Mouse (Mus musculus) layer of hippocampus, adult 18-20 months (tissue): ENCODE results near the gene Gm17359. TPM values are rescaled to one million over a fixed set of nuclear protein-coding genes. Genes with fewer than 3 reads are reported as not detected.
"Not testable (repeated sequence)": the region's sequence is repeated elsewhere in the genome, so short reads cannot be mapped to it uniquely, and the experiment has no call there.

Source experiments
- DNase-seq, 2 experiments: peaks; one replicate each; pipeline ENCODE4 v3.0.0; 2022; ENCODE audit warnings: low spot score in 2 of 2
- total RNA-seq, 2 experiments: library from RNA; stranded (reverse); gene quantifications; 2 replicates each; pipeline ENCODE4 v1.2.3; 2021

The Gm17359 gene
- total RNA-seq, 2 experiments from 2014 or later = not detected

DNA sequence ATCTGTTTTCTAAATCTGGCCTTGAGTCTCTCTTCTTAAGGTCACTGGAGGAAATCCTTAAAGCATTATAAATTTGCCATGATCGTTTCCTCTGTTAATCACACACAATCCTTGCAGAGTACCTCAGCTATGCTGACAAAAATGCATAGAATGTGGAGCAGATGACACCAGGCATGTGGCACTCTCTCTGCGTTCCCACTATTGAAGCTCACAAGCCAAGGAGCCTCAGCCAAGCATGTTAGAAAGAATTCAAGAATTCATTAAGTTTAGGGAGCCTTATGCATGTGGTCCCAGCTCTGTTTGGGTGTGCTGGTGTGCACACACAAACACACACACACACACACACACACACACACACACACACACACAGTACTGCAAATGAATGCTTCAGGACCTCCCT, 75.2 kb downstream of the Gm17359 start:
- DNase-seq = no peak

DNA sequence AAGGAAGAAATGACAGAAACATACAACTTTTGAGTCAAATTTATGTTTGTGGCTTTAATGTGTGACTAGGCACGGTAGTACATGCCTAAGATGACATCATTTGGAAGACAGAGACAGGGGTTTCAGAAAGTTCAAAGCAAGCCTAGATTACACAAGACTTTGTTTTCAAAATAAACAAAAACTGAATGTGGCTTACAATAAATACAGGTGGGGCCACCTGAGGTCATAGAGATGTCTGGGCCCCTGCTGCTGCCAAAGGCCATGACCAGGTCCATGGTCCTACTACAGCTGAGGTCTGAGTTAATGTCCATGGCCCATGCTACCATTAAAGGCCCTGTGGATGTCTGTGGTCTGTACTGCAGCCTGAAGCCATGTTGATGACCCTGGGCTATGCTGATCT, 77.0 kb downstream of the Gm17359 start:
- DNase-seq = no peak

DNA sequence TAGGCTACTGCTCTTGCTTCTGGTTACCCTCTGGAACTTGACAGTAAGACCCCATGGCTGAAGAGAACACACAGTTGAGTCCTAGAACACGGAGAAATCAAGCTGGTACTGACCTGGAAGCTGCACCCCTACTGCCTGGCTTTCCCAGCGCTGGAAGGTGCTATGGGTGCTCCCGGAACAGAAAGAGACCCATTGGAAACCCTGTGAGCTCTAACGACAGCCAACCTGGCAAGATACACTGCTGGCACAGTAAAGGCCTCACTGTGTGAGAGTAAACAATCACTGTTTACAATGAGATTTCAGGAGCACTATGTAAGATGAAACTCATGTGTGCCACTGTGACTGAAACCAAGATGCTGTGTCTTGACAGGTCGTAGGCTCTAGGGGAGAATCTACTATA, 78.6 kb downstream of the Gm17359 start:
- no peak for DNase-seq

DNA sequence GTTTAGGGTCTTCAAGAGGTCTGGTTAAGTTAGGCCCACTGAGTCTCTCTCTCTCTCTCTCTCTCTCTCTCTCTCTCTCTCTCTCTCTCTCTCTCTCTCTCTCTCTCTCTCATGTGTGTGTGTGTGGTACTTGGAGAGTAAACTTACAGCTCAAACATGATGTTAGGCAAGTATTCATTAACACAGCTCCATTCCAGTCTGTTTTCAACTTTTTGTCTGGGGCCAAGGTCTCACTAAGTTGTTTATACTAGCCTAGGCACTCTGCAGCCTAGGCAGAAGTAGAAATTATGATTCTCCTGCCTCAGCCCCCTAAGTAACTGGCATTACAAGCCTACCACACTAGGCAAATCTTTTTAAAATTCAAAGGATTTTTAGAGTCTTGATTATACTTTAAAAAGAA, 79.5 kb downstream of the Gm17359 start:
- no peak for DNase-seq

DNA sequence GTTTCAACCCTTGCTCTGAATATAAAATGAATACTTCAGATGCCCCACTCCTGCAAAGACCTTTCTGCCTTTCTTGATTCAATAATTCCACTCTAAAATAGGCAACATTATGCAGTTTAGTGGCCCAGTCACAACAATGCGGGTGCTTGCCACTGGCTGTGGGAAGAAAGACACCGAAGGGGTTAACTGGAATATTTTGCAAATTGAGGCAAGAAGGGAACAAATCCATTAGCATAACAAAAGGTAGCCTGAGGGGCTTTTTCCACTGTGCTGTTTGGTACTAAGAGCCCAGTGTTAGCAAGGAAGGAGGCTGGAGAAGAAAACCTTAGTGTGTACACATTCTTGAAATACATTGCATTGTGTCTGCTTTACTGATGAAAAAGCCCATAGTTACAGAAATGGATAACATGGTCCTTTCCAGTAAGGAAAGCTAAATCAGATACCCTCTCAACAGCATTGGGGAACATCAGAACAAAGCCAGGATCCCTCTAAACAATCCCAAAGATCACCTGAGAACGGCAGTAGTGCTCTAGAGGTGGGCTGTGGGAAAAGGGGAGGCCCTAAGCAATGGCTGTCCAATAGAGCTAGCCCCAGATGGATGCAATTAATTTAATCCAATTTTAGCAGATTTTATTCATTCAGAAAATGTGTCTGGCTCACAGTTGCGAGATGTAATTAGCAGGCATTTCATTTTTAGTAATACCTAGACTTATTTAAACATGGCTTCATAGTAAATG, 80.7 kb downstream of the Gm17359 start:
- no peak for DNase-seq

DNA sequence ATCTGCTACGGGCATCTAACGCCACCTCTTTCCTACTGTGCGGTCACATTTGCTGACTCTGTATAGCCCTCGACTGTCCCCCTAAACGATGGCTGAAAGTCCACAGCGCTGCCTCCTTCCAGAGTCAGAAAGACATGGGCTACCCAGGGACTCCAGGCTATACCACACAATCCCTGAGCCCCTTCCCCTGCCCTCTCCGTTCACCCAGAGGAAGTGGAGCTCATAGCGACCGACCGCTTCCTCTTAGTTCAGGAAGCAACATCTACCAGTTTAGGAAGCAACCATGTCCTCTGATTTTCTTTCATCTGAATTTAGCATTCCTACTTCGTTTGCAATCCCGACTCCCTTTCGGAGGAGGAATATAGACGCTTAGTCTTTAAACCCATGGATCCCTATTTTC, 82.5 kb downstream of the Gm17359 start:
- DNase-seq = no peak

DNA sequence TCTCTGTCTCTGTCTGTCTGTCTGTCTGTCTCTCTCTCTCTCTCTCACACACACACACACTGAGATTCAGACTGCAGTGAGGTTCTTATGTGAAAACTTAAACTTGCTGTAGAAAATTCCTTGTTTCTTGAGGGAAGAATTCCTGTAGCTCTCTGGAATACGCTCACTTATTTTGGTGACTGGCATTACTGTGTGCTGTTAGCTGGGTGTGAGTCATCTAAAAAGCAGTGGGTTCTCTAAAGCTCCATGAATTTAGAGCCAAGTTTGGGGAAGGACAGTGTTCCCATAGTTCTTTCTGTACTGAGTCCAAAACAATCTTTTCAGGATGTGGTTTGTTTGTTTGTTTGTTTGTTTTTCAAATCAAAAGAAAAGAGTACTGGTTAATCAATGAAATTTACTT, 89.0 kb downstream of the Gm17359 start:
- no peak for DNase-seq

DNA sequence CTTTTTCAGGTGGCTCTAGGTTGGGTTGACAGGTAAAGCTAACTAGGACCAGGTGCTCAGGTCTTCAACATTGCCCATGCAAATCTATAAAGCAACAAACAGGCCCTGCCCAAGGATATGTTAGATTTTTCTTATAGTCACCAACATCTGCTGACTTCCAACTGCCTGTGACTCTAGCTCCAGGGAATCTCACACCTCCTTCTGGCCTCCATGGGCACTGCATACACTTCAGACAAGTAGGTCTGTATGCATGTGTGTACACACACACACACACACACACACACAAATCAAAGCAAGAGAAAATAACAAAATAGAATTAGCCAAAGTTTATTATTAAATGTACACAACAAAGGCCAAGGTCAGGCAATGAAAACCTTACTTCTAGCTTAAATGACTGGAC, 97.1 kb downstream of the Gm17359 start:
- DNase-seq = no peak

DNA sequence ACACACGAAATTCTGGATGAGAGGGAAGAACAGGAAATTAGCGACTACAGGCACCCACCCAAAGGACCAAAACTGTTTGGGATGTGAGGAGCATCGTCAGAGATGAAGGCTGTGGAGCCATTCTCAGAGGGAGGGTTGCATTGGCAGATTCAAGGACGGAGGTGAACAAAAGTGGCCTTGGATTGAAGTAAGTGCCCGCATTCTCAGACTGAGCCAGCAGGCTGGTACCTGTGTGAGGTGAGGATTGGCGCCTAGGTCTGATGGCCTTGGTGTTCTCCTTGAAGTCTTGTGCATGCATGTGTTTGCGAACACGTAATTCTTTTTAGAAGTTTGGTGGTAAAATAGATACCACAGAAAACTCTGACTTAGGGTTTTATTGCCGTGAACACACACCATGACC, 98.0 kb downstream of the Gm17359 start:
- no peak for DNase-seq

DNA sequence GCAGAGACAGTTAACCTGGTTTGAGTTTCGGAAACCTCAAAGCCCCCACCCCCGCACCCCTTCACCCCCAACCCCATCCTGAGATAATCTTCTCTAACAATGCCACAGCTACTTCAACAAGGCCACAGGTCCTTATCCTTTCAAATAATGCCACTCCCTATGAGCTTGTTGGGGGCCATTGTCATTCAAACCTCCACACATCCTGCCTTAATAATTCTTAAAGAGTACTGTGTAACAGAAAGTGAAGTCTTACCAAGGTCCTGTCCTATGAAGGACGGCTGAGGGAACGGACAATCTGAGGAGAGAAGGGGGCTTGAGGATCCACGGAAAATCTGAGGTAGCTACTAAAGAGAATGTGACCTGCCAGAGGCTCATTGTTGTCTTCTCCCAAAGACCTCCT, 98.5 kb downstream of the Gm17359 start:
- DNase-seq = no peak

DNA sequence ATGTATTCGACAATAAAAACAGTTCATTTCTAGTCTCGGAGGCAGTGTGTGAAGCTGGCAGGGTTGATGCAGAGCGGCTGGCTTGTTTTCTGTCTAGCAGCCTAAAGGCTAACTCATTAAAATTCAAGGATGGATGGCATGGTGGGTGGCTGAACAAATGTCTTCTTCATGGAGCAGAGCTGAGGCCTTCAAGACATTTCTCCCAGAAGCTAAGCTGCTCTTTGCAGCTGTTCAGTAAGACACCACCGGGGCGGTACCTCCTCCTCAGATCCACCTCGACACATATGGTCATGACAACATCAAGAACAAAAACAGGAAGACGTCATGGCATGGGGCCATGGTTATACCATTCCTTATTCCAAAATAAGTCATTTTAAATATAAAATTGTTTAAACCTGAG, 99.7 kb downstream of the Gm17359 start:
- peak; percentile 80 to 90 for DNase-seq

DNA sequence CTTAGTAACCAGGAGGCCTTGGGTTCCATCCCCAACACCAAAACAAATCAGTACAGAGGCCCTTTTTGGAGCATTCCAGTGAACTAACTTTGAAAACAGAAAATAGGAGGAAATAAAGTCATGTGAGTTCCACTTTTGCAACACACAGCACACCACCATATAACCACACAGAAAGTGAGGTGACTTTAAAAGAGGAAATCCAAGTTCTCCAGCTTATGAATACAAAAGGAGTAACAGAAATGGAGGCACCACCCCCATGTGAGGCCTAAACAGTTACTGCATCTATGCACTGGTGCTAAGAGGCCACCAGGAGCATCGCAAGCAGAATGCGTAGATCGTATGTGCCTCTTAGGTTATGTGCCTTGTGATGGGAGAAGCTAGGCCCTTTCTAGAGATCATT, 101.8 kb downstream of the Gm17359 start:
- no peak for DNase-seq

DNA sequence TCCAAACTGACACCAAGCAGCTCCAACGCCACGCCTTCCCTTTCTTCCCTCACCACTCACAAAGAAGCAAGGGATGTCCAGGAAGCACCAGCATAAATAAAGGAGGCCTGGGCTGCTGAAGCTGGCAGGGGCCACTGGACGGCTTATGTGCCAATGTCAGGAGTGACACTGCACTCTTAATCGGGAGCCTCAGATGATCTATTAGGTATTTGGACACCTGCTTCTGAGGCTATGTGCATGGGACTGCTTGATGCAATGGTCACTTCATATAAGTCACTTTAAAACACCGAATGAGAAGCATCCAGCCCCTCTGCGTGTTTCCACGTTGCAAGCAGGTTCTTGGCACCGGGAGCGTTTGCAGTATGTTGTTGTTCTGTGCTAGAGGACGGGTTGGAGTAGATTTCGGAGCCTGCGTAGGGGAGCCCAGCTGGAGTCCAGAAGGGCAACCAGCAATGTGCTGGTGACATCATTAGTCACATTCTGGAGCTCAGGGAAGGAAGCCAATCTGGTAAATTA, 104.6 kb downstream of the Gm17359 start:
- peak; percentile 86 to 93 for DNase-seq

DNA sequence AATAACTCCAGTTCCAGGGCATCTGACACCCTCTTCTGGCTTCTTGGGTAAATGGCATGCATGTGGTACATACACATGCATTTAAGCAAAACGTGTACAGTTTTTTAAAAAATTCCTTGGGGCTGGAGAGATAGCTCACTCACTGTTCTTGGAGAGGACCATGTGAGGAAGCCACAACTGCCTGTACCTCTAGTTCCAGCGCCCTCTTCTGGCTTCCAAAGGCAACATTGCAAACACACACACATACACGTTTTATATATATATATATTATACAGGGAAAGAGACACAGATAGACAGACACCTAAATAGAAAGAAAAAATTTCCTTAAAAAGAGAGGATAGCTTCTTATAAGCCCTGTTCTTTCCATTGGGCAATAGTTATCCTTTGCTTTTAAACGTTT, 107.4 kb downstream of the Gm17359 start:
- no peak for DNase-seq

DNA sequence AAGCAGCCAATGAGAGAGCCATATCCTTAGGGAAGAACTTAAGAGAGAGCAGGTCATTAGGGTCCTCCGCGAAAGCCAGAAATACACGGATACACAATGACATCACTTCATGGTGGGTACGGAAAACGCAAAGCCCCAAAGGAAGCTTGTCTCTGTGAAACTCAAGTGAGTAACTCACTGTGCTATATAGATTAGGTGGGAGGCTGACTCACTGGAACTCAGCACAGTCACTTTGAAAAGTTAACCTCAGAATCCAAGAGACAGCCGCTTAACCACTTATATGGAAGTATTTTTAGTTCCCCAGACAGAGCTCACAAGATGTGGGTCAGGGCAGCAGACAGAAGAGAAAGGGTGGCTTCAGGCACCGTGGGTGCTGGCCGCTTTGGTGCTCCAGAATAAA, 108.6 kb downstream of the Gm17359 start:
- DNase-seq = no peak

DNA sequence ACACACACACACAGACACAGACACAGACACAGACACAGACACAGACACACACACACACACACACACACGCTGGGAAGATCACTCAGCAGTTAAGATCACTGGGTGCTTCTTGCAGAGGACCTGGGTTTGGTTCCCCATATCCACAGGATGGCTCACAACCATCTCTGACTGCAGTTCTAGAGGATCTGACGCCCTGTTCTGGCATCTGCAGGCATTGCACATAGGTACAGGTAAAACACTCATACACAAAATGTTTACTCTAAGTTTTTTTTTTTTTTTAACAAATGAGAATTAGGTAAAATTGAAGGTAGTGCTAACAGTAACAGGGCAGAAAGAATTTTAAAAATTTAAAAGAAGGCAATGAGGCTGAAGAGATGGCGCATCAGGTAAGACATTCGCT, 109.7 kb downstream of the Gm17359 start:
- DNase-seq = no peak

DNA sequence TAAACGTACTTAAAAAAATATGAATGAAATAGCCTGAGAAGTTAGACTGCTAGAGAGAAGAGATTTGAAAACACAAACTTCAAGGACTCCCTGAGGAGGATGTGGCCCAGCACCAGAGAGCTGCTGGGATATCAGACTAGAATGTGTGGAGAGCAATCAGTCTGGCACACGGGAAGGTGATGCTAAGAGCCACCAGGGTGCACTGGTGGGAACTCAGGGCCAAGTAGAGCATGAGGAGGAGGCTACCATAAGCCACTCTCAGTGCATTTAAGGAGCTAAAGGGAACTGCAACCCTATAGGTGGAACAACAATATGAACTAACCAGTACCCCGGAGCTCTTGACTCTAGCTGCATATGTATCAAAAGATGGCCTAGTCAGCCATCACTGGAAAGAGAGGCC, 110.2 kb downstream of the Gm17359 start:
- not testable (repeated sequence) for DNase-seq

DNA sequence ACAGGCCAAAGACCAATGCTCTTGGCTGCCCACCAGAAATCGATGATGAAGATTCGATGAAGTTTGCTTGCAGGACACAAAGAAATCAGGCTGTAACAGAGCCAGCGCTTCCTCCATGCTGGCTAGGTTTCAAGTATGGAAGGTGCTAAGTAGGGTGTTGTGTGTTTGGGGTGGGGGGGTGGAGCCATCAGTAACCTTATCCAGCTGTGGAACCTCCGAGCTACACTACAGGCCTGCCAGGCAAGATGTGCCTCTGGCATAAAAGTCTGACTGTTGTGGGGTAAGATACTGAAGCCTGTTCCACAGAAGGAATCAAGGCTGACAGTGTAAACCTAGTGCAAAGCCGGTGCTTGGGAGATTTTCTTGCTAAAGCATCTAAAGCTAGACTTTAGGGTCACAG, 112.0 kb downstream of the Gm17359 start:
- DNase-seq = no peak

DNA sequence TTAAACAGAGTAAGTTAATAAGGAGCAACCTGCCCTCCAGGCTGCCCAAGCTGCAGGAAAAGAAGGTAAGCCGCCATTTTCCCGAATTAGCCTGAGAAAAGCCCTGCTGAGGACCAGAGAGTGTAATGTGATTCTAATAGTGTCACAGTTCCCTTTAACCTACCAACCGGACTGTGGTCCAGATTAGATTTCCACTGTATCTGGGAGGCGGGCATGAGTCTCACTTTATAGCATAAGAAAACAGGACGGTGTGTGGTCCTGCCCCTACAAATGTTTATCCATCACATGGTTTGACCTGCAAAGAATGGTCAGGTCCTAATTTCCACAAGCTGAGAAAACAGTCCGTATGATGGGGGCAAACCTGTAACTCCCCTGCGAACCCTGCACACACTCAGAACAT, 112.9 kb downstream of the Gm17359 start:
- DNase-seq = no peak

DNA sequence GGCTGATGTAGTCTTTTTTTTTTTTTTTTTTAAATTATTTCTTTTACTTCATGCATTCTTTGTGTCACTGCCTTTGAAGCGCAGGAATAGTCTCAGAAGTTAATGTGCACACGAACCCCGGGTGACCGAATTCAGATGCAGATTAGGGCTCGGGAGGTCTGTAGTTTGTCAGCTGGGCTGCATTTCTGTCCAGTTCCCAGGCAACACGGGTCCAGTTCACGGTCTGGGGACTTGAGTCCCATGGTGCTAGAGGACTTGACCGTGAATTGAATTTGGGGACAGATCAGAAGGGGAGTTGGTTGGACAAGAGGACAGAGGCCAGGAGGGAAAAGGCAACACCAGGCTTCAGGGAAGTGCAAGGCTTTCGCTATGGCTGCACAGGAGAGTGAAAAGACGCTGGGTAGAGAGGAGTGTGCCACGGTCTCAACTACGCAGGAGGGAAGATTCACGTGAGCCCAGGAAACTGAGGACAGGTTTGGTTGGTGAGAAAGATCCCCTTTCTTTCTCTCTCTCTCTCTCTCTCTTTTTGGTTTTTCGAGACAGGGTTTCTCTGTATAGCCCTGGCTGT, 116.3 kb downstream of the Gm17359 start:
- DNase-seq = no peak

DNA sequence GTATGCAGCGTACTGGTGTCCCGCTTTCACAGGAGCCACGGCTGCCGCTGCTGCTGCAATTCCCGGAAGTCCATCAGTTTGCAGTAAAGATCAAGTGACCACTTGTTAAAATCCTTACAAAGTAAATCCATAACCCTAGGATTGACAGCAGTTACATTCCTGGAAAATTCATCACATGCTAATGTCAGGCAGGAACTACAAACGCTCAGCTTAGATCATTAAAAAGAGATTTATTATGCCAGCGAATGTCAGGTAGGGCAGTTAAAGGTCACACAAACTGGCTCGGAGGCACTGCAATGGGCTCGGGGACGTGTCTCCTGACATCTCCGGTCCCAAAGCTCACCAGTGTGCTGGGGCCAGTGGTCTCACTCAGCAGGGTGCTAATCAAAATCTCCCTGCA, 119.3 kb downstream of the Gm17359 start:
- DNase-seq = no peak

DNA sequence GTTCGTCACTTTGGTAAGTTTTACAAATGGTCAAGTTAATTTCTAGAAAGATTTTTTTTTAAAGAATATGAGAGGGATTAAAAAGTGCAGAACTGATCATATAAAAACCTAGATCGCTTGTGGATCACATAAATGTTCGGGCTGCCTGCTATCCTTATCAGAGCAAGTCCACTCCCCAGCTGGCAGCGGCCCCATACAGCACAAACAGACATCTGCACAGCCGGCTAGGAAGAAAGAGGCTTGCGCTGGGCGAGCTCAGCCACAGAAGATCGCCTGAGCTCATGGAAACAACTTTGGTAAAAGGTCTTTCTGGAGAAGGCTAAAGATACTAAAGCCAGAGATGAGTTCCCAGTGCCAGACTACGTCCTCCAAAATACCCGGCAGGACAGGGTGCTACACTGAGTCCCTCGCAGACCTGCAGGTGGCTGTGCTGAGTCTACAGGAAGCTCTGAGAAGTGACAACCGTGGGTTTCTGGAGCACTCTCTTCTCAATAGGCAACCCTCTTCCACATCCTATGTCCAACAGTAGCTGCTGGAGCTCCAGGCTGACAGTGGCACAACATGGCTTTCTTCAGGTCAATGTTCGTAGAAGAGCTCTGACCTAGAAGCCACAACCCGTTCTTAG, 122.3 kb downstream of the Gm17359 start:
- DNase-seq = no peak

DNA sequence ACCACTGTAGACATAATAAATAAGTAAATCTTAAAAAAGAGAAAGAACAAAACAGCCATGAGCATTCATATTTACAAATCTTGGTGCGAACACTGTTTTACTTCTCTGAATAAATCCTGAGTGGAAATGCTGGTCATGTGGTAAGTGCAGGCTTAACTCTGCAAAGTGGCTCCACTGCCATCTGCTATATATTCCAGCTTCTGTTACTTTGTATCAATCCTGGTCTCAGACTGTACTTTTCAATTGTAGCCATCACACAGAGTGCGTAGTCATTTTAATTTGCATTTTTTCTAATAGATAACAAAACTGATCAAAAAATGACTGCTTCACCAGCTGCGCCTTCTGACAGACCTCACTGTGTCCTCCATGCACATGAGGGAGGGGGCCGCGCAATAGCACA, 133.0 kb downstream of the Gm17359 start:
- DNase-seq = peak in 1 of 2 experiments; percentile 63
